Mouse (Mus musculus) embryo, embryonic 11 days (tissue): Measurements from ENCODE around the gene Cfap61.

ENCODE experiments used
- DNase-seq: peaks from one replicate; pipeline ENCODE4 v3.0.0-alpha.2; 2015

The Cfap61 gene

GRCm38 (mm10) chr2:145950239-145950638, 15.7 kb downstream of the Cfap61 start:
- peak; percentile 50 for DNase-seq

GRCm38 (mm10) chr2:145952726-145953125, 18.1 kb downstream of the Cfap61 start:
- DNase-seq: no peak

GRCm38 (mm10) chr2:145955844-145956243, 21.3 kb downstream of the Cfap61 start:
- DNase-seq: no peak

GRCm38 (mm10) chr2:145956318-145956717, 21.7 kb downstream of the Cfap61 start:
- no peak for DNase-seq

- DNase-seq: peak; percentile 78
Measured at GRCm38 (mm10) chr2:145957450-145957849, 22.9 kb downstream of the Cfap61 start.

- DNase-seq: no peak
Measured at GRCm38 (mm10) chr2:145958097-145958496, 23.5 kb downstream of the Cfap61 start.

- DNase-seq: peak; percentile 50
Measured at GRCm38 (mm10) chr2:145958551-145958950, 24.0 kb downstream of the Cfap61 start.

- DNase-seq: no peak
Measured at GRCm38 (mm10) chr2:145961861-145962260, 27.3 kb downstream of the Cfap61 start.

GRCm38 (mm10) chr2:145970751-145971150, 36.2 kb downstream of the Cfap61 start:
- DNase-seq: no peak

- no peak for DNase-seq
Measured at GRCm38 (mm10) chr2:145971237-145972010, 36.8 kb downstream of the Cfap61 start.

- DNase-seq: no peak
Measured at GRCm38 (mm10) chr2:145972571-145972970, 38.0 kb downstream of the Cfap61 start.

GRCm38 (mm10) chr2:145979616-145980015, 45.0 kb downstream of the Cfap61 start:
- DNase-seq: no peak

- no peak for DNase-seq
Measured at GRCm38 (mm10) chr2:145980881-145981280, 46.3 kb downstream of the Cfap61 start.

- DNase-seq: peak; percentile 48
Measured at GRCm38 (mm10) chr2:145981699-145982112, 47.1 kb downstream of the Cfap61 start.

- DNase-seq: no peak
Measured at GRCm38 (mm10) chr2:145982317-145983045, 47.9 kb downstream of the Cfap61 start.

GRCm38 (mm10) chr2:145987757-145988156, 53.2 kb downstream of the Cfap61 start:
- no peak for DNase-seq

GRCm38 (mm10) chr2:145990446-145990845, 55.9 kb downstream of the Cfap61 start:
- no peak for DNase-seq

GRCm38 (mm10) chr2:145996472-145996871, 61.9 kb downstream of the Cfap61 start:
- no peak for DNase-seq

GRCm38 (mm10) chr2:145997956-145998525, 63.5 kb downstream of the Cfap61 start:
- no peak for DNase-seq

- DNase-seq: no peak
Measured at GRCm38 (mm10) chr2:146008801-146009200, 74.2 kb downstream of the Cfap61 start.

- DNase-seq: no peak
Measured at GRCm38 (mm10) chr2:146009596-146010349, 75.2 kb downstream of the Cfap61 start.

- no peak for DNase-seq
Measured at GRCm38 (mm10) chr2:146010816-146011215, 76.2 kb downstream of the Cfap61 start.
